Mouse (Mus musculus) lung, postnatal 14 days (tissue): ENCODE measurements around the gene Farp1.
A peak's percentile ranks its signal among the peaks of the same experiment; 100 is the strongest.

ENCODE experiments used
- DNase-seq: peaks from one replicate; pipeline ENCODE4 v3.0.0; 2021

Farp1 gene

GRCm38 (mm10) chr14:121274985-121275384 lies 240.0 kb downstream of the Farp1 start:
- DNase-seq: no peak

- no peak for DNase-seq
These were observed 241.0 kb downstream of the Farp1 start for GRCm38 (mm10) chr14:121276016-121276415.

DNA sequence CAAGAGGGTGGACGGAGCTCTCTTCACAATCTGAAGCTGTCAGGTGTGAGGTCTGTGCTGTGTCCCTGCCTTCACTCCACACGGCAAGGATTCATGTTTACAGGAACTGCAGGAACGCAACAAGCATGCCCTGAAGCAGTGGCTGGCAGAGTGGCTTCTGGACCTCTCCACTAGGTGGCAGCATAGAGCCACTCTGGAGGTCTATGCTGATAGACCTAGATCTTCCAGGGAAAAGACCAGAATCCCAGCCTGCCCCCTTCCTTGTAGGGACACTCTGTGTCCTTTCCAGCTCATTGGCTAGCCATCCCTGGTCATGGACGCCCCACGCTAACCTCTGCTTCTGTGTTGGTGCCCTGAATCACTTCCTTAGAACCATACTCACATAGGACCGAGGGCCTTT lies 244.1 kb downstream of the Farp1 start:
- peak; percentile 91 for DNase-seq

DNA sequence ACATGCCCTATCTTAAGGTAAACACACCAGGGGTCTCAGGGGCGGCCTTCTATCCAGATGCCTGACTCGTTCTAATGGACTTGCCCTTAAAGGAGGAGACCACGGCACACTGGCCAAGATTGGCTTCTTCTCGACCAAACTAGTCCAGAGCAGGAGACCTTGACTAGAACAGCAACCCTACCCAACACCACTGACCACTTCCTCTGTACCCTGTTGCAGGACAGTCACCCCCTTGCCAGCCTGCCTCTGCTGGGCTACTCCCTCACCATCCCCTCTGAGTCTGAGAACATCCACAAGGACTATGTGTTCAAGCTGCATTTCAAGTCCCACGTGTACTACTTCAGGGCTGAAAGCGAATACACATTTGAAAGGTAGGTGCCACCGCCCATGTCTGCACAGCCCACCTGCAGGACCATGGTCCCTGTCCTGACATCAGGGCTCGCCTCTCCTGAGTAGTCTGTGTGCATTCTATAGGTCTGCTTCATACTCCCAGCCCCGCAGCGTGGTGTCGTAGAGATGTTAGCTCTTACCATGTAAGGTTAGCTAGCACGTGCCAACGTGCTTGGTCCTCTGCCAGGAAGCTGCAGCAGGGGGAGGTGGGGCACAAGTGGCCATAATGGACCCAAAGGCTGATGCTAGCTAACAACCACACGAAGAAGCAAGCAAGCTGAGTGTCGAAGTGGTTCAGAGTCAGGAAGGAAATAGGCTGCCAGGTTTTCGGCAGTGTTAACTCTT lies 245.8 kb downstream of the Farp1 start:
- peak; percentile 34 for DNase-seq

DNA sequence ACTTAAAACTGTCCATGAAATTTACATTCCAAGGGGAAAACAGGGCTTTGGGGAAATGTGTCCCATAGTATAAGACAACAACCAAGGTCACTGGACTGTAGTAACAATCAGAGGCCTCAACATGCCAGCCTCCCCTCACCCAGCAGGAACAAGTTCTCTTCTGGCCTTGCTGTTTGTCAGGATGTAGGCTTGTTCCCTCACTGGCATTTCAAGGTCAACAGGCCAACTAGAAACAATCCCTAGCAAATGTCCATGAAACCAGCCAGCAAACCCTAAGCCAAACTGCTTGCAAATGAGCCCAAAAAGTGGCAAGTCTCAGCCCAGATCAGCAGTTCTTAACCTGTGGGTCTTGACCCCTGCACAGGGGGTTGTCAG lies 246.3 kb downstream of the Farp1 start:
- no peak for DNase-seq

GRCm38 (mm10) chr14:121285379-121286120 lies 250.6 kb downstream of the Farp1 start:
- no peak for DNase-seq

GRCm38 (mm10) chr14:121291881-121292280 lies 256.9 kb downstream of the Farp1 start:
- DNase-seq: no peak

- no peak for DNase-seq
These were observed 257.4 kb downstream of the Farp1 start for GRCm38 (mm10) chr14:121292391-121292790.

DNA sequence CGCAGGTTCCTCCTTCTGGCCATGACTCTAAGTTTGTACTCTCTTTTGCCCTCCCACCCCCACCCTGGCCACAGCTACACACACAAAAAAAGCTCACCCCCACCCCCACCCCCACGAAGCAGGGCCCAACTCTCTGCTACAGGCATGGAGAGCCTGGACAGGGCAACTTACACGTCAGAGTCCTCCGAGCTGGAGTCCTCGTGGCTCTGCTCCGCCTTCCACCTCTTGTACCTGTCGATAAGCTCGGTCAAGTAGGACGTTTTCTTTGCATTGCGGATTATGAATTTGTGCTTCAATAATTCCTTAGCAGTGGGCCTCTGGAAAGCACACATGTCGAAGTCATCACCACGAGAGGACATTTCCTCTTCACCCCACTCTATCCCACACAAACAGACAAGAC lies 259.5 kb downstream of the Farp1 start:
- DNase-seq: no peak

- no peak for DNase-seq
These were observed 262.1 kb downstream of the Farp1 start for GRCm38 (mm10) chr14:121297103-121297502.

- no peak for DNase-seq
These were observed 263.5 kb downstream of the Farp1 start for GRCm38 (mm10) chr14:121298537-121298936.

GRCm38 (mm10) chr14:121299093-121299492 lies 264.1 kb downstream of the Farp1 start:
- DNase-seq: no peak

GRCm38 (mm10) chr14:121304523-121304922 lies 269.5 kb downstream of the Farp1 start:
- DNase-seq: no peak

DNA sequence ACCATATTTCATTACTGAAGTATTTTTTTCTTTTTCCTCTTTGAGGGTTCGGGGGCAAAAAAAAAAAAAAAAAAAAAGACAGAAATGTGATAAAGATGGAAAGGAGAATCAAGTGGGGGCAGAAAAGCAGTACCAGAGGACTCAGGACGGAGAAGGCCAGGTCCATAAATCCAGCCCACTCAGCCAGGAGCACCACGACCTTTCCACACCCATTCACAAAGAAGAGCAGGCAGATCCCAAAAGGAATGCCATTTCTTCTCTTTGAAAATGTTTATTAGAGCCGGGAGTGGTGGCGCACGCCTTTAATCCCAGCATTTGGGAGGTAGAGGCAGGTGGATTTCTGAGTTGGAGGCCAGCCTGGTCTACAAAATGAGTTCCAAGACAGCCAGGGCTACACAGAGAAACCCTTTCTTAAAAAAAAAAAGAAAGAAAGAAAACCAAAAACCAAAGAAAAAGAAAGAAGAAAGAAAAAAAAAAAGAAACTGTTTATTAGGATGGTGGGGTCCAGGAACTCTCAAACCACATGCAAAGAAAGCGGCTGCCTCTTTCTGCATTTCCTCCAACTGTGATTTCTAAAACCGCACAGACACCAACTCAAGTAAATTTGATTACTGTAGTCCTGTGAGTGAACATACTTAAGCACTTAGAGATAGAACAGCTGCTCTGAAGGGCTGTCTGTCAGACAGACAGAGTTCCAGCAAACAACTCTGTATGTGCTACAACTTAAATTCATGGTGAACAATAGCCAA lies 270.5 kb downstream of the Farp1 start:
- DNase-seq: no peak

- no peak for DNase-seq
These were observed 274.9 kb downstream of the Farp1 start for GRCm38 (mm10) chr14:121309909-121310308.

- no peak for DNase-seq
These were observed 275.5 kb downstream of the Farp1 start for GRCm38 (mm10) chr14:121310325-121311080.

GRCm38 (mm10) chr14:121311083-121311482 lies 276.1 kb downstream of the Farp1 start:
- no peak for DNase-seq

- DNase-seq: no peak
These were observed 278.3 kb downstream of the Farp1 start for GRCm38 (mm10) chr14:121313283-121313682.

DNA sequence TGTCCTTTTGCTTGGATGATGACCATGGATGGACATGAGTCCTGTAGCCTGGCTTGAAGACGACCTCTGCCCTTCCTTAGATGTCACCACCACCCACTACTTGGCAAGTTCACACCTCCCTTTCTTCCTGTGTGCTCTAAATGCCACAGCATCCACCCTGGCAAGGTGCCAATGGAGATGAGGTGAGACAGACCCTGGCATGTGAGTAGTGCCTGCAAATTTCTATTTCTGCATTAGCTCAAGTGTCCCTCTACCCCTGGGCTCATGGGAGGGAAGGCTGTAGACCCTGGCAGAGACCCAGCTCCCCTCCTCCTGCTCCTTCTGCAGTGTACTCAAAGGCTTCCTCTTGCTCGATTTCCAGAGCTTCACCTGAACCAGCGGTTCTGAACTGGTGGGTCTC lies 279.9 kb downstream of the Farp1 start:
- DNase-seq: peak; percentile 35

GRCm38 (mm10) chr14:121316136-121316535 lies 281.1 kb downstream of the Farp1 start:
- no peak for DNase-seq

DNA sequence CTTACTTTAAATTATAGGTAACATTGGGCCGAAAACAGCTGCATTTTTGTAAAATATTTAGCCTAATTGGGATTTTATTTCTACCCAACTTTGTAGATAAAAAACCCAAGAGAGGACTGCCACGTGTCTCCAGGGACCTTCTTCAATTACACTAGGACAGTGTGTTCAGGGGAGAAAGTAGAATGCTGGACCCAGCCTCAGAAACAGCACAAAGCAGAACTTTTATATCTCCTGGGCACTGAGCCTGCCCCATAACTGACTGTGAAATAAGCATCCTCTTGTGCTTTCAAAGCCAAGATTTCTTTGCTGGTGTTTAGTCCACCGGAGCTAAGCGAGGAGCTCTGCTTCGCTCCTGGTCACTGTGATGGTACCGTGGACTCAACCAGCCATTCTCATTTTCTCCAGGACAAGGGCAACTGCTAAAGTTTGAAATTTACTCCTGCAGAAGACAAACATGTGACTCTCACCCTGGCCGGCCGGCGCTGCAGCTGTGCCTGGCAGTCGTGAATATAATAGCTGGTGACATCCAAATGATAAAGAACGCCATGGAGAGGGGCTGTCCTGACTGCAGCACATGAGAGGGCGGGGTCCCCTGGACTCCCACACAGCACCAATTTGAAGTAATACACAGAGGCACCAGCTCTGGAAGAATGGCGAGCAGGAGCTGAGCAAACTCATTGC lies 281.8 kb downstream of the Farp1 start:
- no peak for DNase-seq

DNA sequence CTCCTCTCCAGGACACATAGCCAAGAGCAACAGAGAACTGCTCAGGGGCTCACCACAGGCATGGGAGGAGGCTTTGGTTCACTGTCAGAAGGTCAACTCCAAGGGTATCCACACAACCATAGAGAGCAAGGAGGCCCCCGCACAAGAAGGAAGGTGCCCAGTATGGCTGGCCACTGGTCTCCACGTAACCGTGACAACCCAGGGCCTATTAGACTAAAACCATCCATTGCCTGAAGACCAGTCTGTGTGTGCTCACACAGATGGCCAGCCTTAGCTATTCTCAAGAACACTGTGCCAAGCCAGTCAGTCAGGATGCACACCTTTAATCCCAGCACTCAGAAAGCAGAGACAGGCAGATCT lies 282.3 kb downstream of the Farp1 start:
- DNase-seq: no peak
